Mouse (Mus musculus): Measurements from ENCODE around the gene Spag9.

Spag9 gene

GRCm38 (mm10) chr11:94133344-94133955 is 137.6 kb downstream of the Spag9 start:
- DNase-seq (ENCODE audit: low spot score) = peak; percentile 93

DNA sequence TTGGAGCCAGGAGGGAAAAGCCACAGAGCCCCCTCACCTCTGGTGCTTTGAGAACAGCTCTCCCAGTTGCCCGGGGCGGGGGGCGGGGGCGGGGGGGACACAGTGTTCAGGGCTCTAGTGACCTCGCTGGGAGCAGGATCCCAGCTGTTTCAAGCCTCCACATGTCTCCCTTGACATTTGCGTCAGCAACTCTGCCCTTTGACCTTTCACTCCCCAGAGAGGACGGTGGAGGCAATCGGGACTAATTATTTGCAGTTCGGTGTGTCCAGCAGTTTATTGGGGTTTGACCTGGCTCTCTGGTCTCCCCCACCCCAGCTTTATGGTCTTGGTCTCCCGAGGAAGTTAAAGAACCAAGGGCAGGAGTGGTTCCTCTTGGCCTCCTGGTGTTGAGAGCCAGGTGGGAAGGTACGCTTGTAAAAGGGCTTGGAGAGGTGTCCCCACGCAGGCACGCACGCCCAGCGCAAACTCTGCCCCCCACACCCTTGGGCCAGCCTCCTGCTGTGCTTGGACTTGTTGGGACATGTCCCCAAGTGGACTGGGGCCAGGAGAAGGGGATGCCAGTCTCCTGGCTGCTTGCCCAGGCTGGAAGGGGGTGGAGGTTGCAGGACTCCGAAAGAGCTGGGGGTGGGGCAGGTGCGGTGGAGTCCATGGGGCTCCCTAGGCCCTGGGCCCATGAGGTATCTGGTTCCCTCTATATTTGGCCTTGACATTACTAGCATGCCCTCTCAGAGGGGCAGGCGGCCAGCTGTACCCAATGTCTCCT is 138.4 kb downstream of the Spag9 start:
- DNase-seq (ENCODE audit: low spot score) = peak; percentile 94

GRCm38 (mm10) chr11:94135581-94136001 is 139.7 kb downstream of the Spag9 start:
- peak; percentile 9 for DNase-seq (ENCODE audit: low spot score)

GRCm38 (mm10) chr11:94136656-94137055 is 140.8 kb downstream of the Spag9 start:
- DNase-seq (ENCODE audit: low spot score) = peak; percentile 25

- DNase-seq (ENCODE audit: low spot score) = peak; percentile 66
These were observed 141.6 kb downstream of the Spag9 start for GRCm38 (mm10) chr11:94137326-94138061.

DNA sequence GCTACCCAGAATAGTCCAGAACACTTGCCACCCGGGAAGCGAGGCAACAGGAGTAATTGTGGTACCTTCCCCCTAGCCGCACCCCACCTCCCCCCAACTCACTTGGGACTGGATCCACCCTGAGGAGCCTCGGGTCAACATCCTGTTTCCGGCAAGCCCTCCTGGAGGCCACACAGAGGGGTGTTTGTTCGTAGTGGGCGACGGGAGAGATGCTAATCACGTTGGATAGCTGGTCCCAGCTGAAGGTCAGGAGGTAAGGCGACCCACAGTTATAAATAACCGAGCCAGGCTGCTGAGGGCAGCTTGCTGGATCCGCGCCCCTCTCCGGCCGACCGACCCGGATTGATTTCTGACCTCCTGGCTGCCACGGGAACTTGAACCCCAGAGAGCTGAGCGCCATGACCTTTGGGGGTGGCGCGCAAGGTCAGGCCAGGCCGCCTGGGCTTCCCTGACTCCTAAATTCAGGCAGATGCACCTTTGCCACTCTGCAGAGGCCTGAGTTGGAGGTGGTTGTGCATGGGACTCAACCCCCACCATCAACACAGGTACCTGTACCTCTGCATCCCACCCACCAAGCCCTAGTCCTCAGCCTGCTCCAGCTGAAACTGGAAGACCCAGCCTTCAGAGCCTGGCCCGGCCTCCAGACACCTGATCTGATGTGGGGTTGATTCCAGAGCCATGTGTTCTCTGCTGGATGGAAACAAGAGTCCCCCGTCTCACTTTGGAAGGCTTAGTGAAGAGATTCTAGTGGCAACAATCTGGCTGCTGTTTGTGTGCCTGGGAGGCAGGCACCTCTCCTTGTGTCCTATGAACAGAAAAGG is 142.7 kb downstream of the Spag9 start:
- peak; percentile 4 for DNase-seq (ENCODE audit: low spot score)

DNA sequence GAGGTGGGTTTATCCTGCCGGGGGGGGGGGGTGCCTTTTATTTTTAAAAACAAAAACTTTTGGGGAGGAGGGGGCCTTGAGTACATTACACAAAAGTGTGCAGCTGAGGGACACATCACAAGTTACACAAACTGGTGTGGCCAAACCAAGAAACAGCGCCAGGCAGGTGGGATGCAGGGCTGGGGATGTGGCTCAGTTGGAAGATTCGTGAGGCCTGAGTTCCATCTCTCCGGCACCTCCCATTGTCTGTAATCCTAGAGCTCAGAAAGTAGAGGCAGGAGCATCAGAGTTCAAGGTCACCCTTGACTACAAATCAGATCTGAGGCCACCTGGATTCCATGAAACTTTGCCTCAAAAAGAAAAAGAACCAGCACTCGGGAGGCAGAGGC is 143.3 kb downstream of the Spag9 start:
- DNase-seq (ENCODE audit: low spot score) = no peak

GRCm38 (mm10) chr11:94140540-94140939 is 144.6 kb downstream of the Spag9 start:
- no peak for DNase-seq (ENCODE audit: low spot score)

- peak; percentile 2 for DNase-seq (ENCODE audit: low spot score)
These were observed 145.7 kb downstream of the Spag9 start for GRCm38 (mm10) chr11:94141564-94141963.

DNA sequence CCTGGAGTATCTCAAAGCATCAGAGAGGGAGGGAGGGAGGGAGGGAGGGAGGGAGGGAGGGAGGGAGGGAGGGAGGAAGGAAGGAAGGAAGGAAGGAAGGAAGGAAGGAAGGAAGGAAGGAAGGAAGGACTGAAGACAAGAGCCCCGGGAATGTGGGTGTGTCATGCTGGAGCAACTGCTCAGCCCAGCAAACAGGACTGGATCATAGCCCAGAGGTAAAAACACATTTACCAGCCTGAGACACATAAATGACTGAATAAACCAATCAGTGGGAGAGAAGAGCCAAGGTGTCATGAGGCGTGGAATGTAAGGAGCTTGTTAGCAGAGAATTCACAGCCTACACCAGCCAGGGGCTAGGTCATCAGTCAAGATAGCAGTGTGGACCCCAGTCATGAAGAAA is 147.4 kb downstream of the Spag9 start:
- peak; percentile 2 for DNase-seq (ENCODE audit: low spot score)

DNA sequence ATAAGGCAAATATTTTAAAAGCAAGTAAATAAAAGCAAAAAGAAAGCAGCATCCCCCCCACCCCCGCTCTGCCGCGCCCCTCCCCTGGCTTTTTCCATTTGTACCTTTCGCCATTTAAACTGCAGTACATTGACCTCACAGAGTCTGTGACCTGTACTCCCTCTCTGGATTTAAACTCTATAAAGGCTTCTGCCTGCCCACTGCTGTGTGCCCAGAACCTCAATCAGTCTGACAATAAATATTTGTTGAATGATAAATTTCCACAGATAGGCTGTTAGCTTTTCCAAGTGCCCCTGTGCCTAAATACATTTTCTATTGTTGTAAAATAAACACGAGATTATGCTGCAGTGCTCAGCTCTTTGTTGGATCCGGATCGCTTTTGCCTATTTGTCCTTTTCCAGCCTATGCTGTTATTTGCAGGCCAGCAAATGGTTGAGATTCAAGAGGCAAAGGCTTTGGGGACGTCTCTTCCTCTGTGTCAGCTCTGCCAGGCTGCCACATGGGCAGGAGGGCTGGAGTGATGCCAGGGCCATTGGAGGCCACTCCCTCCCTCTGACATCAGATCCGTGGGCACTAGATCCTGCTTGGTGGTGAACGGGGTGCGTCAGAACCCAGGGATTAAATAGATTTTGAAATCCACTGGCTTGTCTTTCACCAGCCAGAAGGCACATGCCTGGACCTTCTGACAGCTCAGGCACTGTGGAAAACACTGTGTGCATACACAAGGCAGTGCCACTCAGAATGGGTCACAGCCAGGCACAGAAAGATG is 149.1 kb downstream of the Spag9 start:
- peak; percentile 86 for DNase-seq (ENCODE audit: low spot score)

- DNase-seq (ENCODE audit: low spot score) = no peak
These were observed 150.2 kb downstream of the Spag9 start for GRCm38 (mm10) chr11:94146049-94146605.

- no peak for DNase-seq (ENCODE audit: low spot score)
These were observed 151.0 kb downstream of the Spag9 start for GRCm38 (mm10) chr11:94146733-94147485.

DNA sequence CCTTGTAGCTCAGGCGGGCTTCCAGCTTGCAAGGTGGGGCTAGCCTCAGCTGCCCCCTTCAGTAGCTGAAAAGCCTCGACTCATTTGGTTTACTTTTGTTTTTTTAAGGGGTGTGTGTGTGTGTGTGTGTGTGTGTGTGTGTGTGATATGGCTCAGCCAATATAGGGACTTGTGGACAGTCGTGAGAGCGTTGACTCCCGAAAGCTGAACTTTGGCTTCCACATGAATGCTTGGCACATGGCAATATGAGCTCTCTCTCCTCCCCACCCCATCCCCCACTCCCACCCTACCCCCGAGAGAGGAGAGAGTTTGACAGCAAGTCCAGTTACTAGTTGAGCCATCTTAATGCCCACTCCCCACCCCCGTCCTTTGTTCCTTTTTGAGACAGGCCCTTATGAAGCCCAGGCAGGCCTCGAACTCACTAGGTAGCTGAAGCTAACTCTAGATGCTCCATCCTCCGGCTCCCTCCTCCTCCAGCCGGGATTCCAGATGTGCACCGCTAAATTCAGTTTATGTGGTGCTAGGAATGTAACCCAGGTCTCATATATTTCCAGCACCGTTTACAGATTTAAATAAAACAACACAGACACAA is 152.3 kb downstream of the Spag9 start:
- no peak for DNase-seq (ENCODE audit: low spot score)

DNA sequence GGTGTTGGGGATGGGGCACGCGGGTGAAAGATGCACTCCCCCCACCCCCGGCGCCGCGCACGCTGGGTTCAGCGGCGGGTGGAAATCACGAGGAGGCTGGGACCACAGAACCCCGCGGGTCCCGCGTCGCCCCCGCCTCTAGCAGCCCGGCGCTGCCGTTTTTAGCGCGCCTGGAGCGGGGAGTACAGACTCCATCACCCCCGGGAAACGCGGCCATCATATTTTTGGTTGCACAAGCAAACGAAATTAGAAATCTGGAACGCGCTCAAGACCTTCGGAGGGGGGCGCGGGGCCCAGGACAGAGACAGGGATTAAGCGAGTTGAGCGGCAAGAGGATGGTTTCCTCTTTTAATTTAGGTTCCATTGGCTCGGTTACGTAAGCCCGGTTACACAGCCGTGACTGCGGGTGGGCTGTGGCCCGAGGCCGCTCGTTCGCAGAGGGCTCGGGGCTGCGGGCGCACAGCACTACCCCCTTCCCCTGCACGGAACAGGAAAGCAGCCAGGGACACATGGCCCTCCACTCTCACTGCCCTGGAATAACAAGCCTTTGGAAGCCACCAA is 153.1 kb downstream of the Spag9 start:
- DNase-seq (ENCODE audit: low spot score) = no peak

DNA sequence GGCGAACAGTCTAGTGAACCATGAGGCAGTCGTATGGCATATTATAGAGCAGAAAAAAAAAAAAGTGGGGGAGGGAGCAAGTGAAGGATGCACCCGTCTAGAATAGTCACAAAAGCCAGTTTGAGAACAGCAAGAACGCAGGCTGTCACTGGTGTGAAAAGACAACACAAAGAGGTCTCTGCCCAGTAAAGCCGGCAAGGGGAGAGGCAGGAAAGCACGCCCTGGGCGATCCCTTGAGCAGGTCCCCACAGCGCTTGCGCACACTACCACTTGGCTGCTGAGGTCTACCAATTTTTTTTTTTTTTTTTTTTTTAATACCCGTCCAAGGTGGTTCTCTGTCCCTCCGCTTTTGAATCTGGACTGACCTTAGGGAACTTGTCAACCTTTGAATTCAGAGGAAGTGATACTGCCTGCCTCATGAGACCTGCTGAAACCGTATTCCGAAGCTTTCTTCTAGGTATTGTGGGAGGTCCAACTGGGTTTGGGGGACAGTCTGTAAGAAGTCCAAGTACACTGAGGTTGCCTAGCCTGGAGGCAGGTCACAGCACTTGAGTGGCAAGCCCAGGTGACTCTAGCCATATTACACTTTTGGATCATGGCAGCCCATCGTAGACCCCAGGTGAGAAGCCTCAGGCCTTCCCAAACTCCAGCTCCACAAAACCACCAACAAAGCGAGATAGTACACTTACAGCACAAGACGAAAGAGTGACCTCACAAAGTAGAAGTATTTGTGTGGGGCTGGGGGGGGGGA is 153.8 kb downstream of the Spag9 start:
- DNase-seq (ENCODE audit: low spot score) = no peak

- DNase-seq (ENCODE audit: low spot score) = no peak
These were observed 154.9 kb downstream of the Spag9 start for GRCm38 (mm10) chr11:94150519-94151470.

DNA sequence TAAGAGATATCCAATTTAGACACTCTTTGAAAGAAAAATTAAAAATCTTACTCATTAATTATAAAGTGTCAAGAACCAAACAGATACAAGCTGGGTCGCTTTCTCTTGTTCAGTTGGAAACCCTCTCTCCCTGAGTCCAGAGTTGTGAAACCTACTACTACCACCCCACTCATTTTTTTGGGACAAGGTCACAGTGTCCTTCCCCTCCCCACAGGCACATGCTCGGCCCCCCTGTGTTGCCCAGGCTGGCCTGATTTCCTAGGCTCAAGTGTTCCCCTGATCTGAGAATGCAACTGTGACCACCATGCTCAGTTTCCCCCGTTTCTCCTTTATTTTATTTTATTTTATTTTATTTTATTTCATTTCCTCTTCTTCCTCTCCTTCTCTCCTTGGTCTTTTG is 158.3 kb downstream of the Spag9 start:
- DNase-seq (ENCODE audit: low spot score) = no peak

Measured in urinary bladder, postnatal 14 days (tissue).